Comparison of ENCODE assay signal across 14 mouse cellular contexts in the genomic region with DNA sequence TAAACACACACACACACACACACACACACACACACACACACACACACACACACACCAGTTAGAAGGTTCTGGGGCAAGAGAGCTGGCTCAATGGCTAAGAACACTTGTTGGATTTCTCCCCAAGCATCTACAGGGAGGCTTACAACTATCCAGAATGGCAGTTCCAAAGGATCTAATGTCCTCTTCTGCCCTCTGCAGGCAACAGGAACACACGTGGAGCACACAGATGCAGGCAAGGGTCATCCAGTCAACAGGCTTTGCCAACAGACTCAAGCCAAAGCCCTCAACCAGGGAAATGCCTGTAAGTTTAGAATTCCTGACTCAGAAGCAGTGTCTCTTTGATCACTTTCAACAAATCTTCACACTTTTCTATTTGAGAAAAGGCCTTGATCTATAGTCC. TPM values are rescaled to one million over a fixed set of nuclear protein-coding genes. Genes with fewer than 3 reads are reported as not detected.
DNase-seq lines count a peak whose midpoint lies in the region; ATAC-seq and TF ChIP-seq lines count a peak whose summit lies in the region.
"Had no signal": no experiment of that assay in that cellular context is flagged by ENCODE, and none has a peak within 500 bp of the region (broad histone marks: within the 10 kb centered on the region; RNA-seq: fewer than 3 reads in every experiment).

No protein-coding gene starts in this region.

- no peak overlapping the region for H3K4me3 ChIP-seq in hindbrain, postnatal 0 days (ENCODE audit: low read length)
- no peak overlapping the region for H3K4me3 ChIP-seq in hindbrain, embryonic 16.5 days (ENCODE audit: low read length)
- no peak overlapping the region for H3K4me3 ChIP-seq in midbrain, postnatal 0 days (ENCODE audit: low read depth, low read length)
- H3K4me3 ChIP-seq in midbrain, embryonic 15.5 days = no peak overlapping the region
- H3K4me3 ChIP-seq: embryonic facial prominence, embryonic 15.5 days; limb, embryonic 15.5 days had no signal

- no peaks in the 10 kb centered on the region for H3K27me3 ChIP-seq in hindbrain, postnatal 0 days (ENCODE audit: insufficient read depth, low read length)
- H3K27me3 ChIP-seq in hindbrain, embryonic 16.5 days (replicated peaks; ENCODE audit: control insufficient read depth, insufficient read depth, low read length) = no peaks in the 10 kb centered on the region
- no peaks in the 10 kb centered on the region for H3K27me3 ChIP-seq in midbrain, postnatal 0 days (ENCODE audit: insufficient read depth, low read length)
- no peaks in the 10 kb centered on the region for H3K27me3 ChIP-seq in midbrain, embryonic 15.5 days (replicated peaks)
- H3K27me3 ChIP-seq: embryonic facial prominence, embryonic 15.5 days; limb, embryonic 15.5 days had no signal

- peaks cover 17% of the 10 kb centered on the region for H3K36me3 ChIP-seq in hindbrain, postnatal 0 days (ENCODE audit: insufficient read depth, low read length)
- H3K36me3 ChIP-seq in hindbrain, embryonic 16.5 days (ENCODE audit: control insufficient read depth, insufficient read depth, low read length) = peaks cover 9% of the 10 kb centered on the region
- H3K36me3 ChIP-seq in midbrain, postnatal 0 days (ENCODE audit: insufficient read depth, low read length) = peaks cover 25% of the 10 kb centered on the region
- peaks cover 12% of the 10 kb centered on the region; the same call in 1 of the 2 replicates for H3K36me3 ChIP-seq in midbrain, embryonic 15.5 days (replicated peaks)
- H3K36me3 ChIP-seq: embryonic facial prominence, embryonic 15.5 days; limb, embryonic 15.5 days had no signal

- H3K9me3 ChIP-seq in hindbrain, postnatal 0 days (ENCODE audit: low read length) = no peaks in the 10 kb centered on the region
- H3K9me3 ChIP-seq in hindbrain, embryonic 16.5 days (ENCODE audit: control insufficient read depth, low read length) = no peaks in the 10 kb centered on the region
- no peaks in the 10 kb centered on the region for H3K9me3 ChIP-seq in midbrain, postnatal 0 days (ENCODE audit: low read length)
- H3K9me3 ChIP-seq in midbrain, embryonic 15.5 days = no peaks in the 10 kb centered on the region
- H3K9me3 ChIP-seq: embryonic facial prominence, embryonic 15.5 days; limb, embryonic 15.5 days had no signal

- H3K27ac ChIP-seq in hindbrain, postnatal 0 days = no peak overlapping the region
- no peak overlapping the region for H3K27ac ChIP-seq in hindbrain, embryonic 16.5 days (ENCODE audit: low read depth, low read length)
- H3K27ac ChIP-seq in midbrain, postnatal 0 days (ENCODE audit: low read depth, low read length) = no peak overlapping the region
- no peak overlapping the region for H3K27ac ChIP-seq in midbrain, embryonic 15.5 days
- H3K27ac ChIP-seq: embryonic facial prominence, embryonic 15.5 days; limb, embryonic 15.5 days had no signal

- WGBS in hindbrain, postnatal 0 days = 43% methylated on average over 1 of the region's 1 CpGs
- 50% methylated on average over 1 of the region's 1 CpGs for WGBS in hindbrain, embryonic 16.5 days
- WGBS in midbrain, postnatal 0 days = 29% methylated on average over 1 of the region's 1 CpGs
- WGBS in midbrain, embryonic 15.5 days = 17% methylated on average over 1 of the region's 1 CpGs

- TF ChIP-seq CTCF in hindbrain, postnatal 0 days (IDR thresholded peaks at IDR 0.05; ENCODE audit: low read depth) = peak; percentile 48
- TF ChIP-seq CTCF in midbrain, postnatal 0 days (IDR thresholded peaks at IDR 0.05) = peak; percentile 55

- DNase-seq in adrenal gland, adult (ENCODE audit: inconsistent age in 2 of 2, low spot score in 1 of 2) = peak; percentile 13 to 53
- DNase-seq in adrenal gland, postnatal 4 days (ENCODE audit: low spot score in 2 of 2) = no peak
- peak; percentile 28 for DNase-seq in hindbrain, postnatal 0 days (ENCODE audit: low spot score)
- peak; percentile 35 for DNase-seq in midbrain, postnatal 0 days (ENCODE audit: low spot score)
- no peak for DNase-seq in MN1 (ENCODE audit: low spot score)
- no peak for DNase-seq in thymus, postnatal 36 days
- DNase-seq: kidney, adult 11 months; layer of hippocampus, adult 9-11 months; thymus, postnatal 4 days had no signal

- no peaks in the 10 kb centered on the region for H3K4me1 ChIP-seq in hindbrain, postnatal 0 days (ENCODE audit: insufficient read depth, low read length)
- no peaks in the 10 kb centered on the region; the same call in 1 of the 2 replicates for H3K4me1 ChIP-seq in hindbrain, embryonic 16.5 days (ENCODE audit: control insufficient read depth, insufficient read depth, low read depth, low read length)
- H3K4me1 ChIP-seq in midbrain, postnatal 0 days (ENCODE audit: insufficient read depth, low read length) = no peaks in the 10 kb centered on the region
- no peaks in the 10 kb centered on the region for H3K4me1 ChIP-seq in midbrain, embryonic 15.5 days

- H3K4me2 ChIP-seq in hindbrain, postnatal 0 days (ENCODE audit: low read depth, low read length) = no peak overlapping the region
- H3K4me2 ChIP-seq in hindbrain, embryonic 16.5 days (ENCODE audit: low read length) = no peak overlapping the region
- H3K4me2 ChIP-seq in midbrain, postnatal 0 days (ENCODE audit: low read depth, low read length, poor library complexity, severe bottlenecking) = no peak overlapping the region
- no peak overlapping the region for H3K4me2 ChIP-seq in midbrain, embryonic 15.5 days
- H3K4me2 ChIP-seq: embryonic facial prominence, embryonic 15.5 days; limb, embryonic 15.5 days had no signal

- H3K9ac ChIP-seq in hindbrain, postnatal 0 days (replicated peaks; ENCODE audit: low read length) = no peak overlapping the region
- H3K9ac ChIP-seq in hindbrain, embryonic 16.5 days (ENCODE audit: low read depth, low read length) = no peak overlapping the region
- H3K9ac ChIP-seq in midbrain, postnatal 0 days (replicated peaks; ENCODE audit: low read length, poor library complexity, severe bottlenecking) = no peak overlapping the region
- H3K9ac ChIP-seq in midbrain, embryonic 15.5 days = no peak overlapping the region
- H3K9ac ChIP-seq: embryonic facial prominence, embryonic 15.5 days; limb, embryonic 15.5 days had no signal

- no peak for ATAC-seq in hindbrain, postnatal 0 days
- no peak for ATAC-seq in hindbrain, embryonic 16.5 days
- ATAC-seq in midbrain, postnatal 0 days (ENCODE audit: low FRiP score) = no peak
- ATAC-seq in midbrain, embryonic 15.5 days (replicated peaks) = no peak
- ATAC-seq: midbrain, embryonic 16.5 days had no signal

RNA-seq across cellular contexts. Expression of a gene that starts 36.6 kb away (rescaled TPM):
- 10 to 100 TPM; 17.0 to 24.6 TPM for total RNA-seq in adrenal gland, postnatal 4 days (2021)
- total RNA-seq in hindbrain, postnatal 0 days (2014; rRNA removed) = 63.0 and 76.0 TPM in 2 replicates
- 14.7 and 15.6 TPM in 2 replicates for polyA plus RNA-seq in hindbrain, postnatal 0 days (2015; fragmentation: Nextera tagmentation; extraction: Ambion mirVana)
- polyA plus RNA-seq in hindbrain, embryonic 16.5 days (2015; fragmentation: Nextera tagmentation; extraction: Ambion mirVana) = 15.0 and 21.2 TPM in 2 replicates
- total RNA-seq in midbrain, postnatal 0 days (2014; rRNA removed) = 58.3 and 67.8 TPM in 2 replicates
- polyA plus RNA-seq in midbrain, postnatal 0 days (2015; fragmentation: Nextera tagmentation; extraction: Ambion mirVana) = 16.2 and 17.2 TPM in 2 replicates
- 22.0 and 22.5 TPM in 2 replicates for polyA plus RNA-seq in midbrain, embryonic 15.5 days (2015; fragmentation: Nextera tagmentation; extraction: Ambion mirVana)

Comparison
In these comparisons a context has a peak if more than half of its experiments do, and no peak if none do; other contexts are left out.
1. DNase-seq: peak in adrenal gland, adult (2 of 2), hindbrain, postnatal 0 days (single experiment) and midbrain, postnatal 0 days (single experiment); none in adrenal gland, postnatal 4 days (0 of 2), MN1 (single experiment) and thymus, postnatal 36 days (0 of 2).